ENCODE assay signal across 8 mouse cellular contexts in the genomic region with DNA sequence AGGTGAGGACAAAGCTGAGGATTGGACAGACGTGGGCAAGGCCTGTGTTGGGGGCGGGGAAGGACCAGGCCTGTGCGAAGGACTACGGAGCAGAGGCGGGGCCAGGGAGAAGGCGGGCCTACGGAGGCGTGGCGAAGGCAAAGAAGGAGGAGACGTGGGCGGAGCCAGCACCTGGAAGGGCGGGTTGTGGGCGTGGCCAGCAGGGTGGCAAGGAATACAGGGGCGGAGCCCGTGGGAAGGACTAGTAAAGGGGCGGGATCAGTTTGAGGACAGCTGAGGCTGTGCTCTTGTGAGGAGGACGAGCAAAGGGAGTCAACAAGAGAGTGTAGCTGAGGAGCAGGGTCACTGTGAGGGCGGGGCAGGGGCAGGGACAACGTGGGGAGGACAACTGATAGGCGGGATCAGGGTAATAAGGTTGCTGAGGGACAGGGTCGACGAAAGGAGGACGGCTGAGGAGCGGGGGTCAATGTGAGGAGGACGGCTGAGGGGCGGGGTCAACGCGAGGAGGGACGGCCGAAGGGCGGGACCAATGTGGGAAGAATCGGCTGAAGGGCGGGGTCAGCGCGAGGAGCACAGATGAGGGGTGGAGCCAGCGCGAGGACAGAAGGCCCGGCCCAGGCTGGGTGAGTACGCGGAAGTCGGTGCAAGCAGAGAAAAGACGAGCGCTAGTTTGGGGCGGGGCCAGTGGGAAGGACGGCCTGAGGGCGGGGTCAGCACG. TPM values are rescaled to one million over a fixed set of nuclear protein-coding genes. Genes with fewer than 3 reads are reported as not detected.
DNase-seq lines count a peak whose midpoint lies in the region; ATAC-seq lines count a peak whose summit lies in the region.

No protein-coding gene starts in this region.

- peak; percentile 99 for DNase-seq in Muller cell, postnatal 12 days (ENCODE audit: inconsistent ontology term)
- DNase-seq in cerebellum, adult 9-11 months = peak; percentile 98
- peak; percentile 97 to 99 for DNase-seq in frontal cortex, adult 2 months (ENCODE audit: extremely low spot score in 1 of 2, low spot score in 1 of 2)
- DNase-seq in hindbrain, embryonic 11.5 days (ENCODE audit: low spot score) = peak; percentile 98
- peak; percentile 98 to 99 for DNase-seq in layer of hippocampus, postnatal 10 days (ENCODE audit: low spot score in 2 of 2)
- DNase-seq in lung, postnatal 10 days = peak; percentile 99
- DNase-seq in ovary, postnatal 36 days (ENCODE audit: low spot score) = peak; percentile 100
- DNase-seq in thymus, postnatal 25 days = peak; percentile 99

- H3K27ac ChIP-seq in hindbrain, embryonic 11.5 days (ENCODE audit: low read depth, low read length) = peak overlapping the region; percentile 56

- H3K4me1 ChIP-seq in hindbrain, embryonic 11.5 days (replicated peaks; ENCODE audit: control insufficient read depth, insufficient read depth, low read length) = peaks cover 15% of the 10 kb centered on the region

- WGBS in hindbrain, embryonic 11.5 days = under 1% methylated on average over 44 of the region's 47 CpGs

- peaks cover 20% of the 10 kb centered on the region for H3K27me3 ChIP-seq in hindbrain, embryonic 11.5 days (ENCODE audit: control insufficient read depth, insufficient read depth, low read length)

- peak overlapping the region; percentile 65 for H3K4me3 ChIP-seq in hindbrain, embryonic 11.5 days (ENCODE audit: low read depth, low read length)

- peak; percentile 91 for ATAC-seq in hindbrain, embryonic 11.5 days (ENCODE audit: low FRiP score)

- H3K9ac ChIP-seq in hindbrain, embryonic 11.5 days (ENCODE audit: low read depth, low read length) = peak overlapping the region; percentile 38; the same call in 1 of the 2 replicates

- H3K9me3 ChIP-seq in hindbrain, embryonic 11.5 days (ENCODE audit: control insufficient read depth, low read length) = no peaks in the 10 kb centered on the region

- no peaks in the 10 kb centered on the region for H3K36me3 ChIP-seq in hindbrain, embryonic 11.5 days (ENCODE audit: control insufficient read depth, insufficient read depth, low read length)

- peak overlapping the region; percentile 98 for H3K4me2 ChIP-seq in hindbrain, embryonic 11.5 days (replicated peaks; ENCODE audit: low read depth, low read length)

RNA-seq across cellular contexts. Expression of gene Zfpm1, which starts 0.5 kb away (rescaled TPM):
- 26.0 and 36.1 TPM in 2 replicates for polyA plus RNA-seq in frontal cortex, adult 2 months (2012; rRNA removed)
- 1.6 and 1.9 TPM in 2 replicates for polyA plus RNA-seq in hindbrain, embryonic 11.5 days (2014; fragmentation: Nextera tagmentation; extraction: Ambion mirVana)
- total RNA-seq in layer of hippocampus, postnatal 10 days (2021) = 10 to 100 TPM; 25.7 to 27.2 TPM

Comparison
In these comparisons a context has a peak if more than half of its experiments do, and no peak if none do; other contexts are left out.
1. Peak in every context shown above with its lines: DNase-seq, ATAC-seq, H3K4me3 ChIP-seq and H3K27ac ChIP-seq.